Mouse (Mus musculus) thymus, postnatal 36 days (tissue): Measurements from ENCODE around the gene Cryab.

ENCODE experiments used
- DNase-seq, 2 experiments: peaks; one replicate each; pipeline ENCODE4 v3.0.0; 2022; ENCODE audit warnings: mixed read lengths in 2 of 2

The Cryab gene

GRCm38 (mm10) chr9:50751323-50751722 lies at the start of gene Cryab:
Cryab (plus strand) TSS chr9:50751325.
- no peak for DNase-seq

GRCm38 (mm10) chr9:50704907-50705306 lies 46.2 kb upstream of the Cryab start:
- DNase-seq: no peak

GRCm38 (mm10) chr9:50709108-50709507 lies 42.0 kb upstream of the Cryab start:
- DNase-seq: peak in 1 of 2 experiments; percentile 17

DNA sequence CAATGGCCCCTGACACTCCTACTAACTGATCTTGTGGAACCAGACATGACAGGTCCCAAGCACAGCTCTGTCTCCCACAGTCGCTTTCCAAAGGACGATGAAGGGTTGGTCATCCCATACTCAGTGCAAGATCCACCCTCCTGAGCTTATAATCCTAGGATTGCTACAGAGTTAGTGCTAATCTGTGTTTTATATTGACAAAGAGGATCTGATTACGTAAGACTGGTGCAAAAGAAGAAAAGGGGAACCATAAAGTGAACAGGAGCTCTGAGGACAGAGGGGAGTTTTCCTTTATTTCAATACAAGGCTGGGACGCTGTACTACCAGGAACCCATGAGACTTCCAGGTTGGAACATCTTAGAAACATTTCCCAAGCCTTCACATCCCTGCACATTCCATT lies 39.8 kb upstream of the Cryab start:
- no peak for DNase-seq

- DNase-seq: no peak
Measured at GRCm38 (mm10) chr9:50714188-50714587, 36.9 kb upstream of the Cryab start.

- DNase-seq: no peak
Measured at GRCm38 (mm10) chr9:50718878-50719277, 32.2 kb upstream of the Cryab start.

GRCm38 (mm10) chr9:50721061-50721460 lies 30.1 kb upstream of the Cryab start:
- DNase-seq: no peak

DNA sequence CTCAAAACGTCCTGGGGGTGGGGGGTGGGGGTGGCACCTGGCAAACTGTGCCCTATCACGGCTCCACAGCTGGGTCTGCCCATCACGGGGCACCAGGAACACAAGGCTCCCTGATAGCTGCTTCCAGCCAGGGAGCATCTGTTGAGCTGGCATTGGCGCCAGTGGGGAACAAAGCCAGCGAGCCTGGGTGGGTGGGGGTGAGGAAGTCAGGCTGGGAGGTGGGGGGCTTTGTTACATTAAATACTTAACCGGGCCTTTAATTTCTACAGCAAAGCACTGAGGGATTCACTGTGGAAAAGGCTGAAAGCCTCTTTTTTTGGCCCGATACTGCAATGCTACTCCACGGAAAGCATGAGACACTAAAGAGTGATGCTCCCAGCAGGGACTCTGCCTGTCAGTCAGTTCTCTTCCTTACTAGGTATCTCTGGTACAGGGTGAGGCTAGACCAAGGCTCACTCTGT lies 28.6 kb upstream of the Cryab start:
- no peak for DNase-seq

- DNase-seq: no peak
Measured at GRCm38 (mm10) chr9:50723406-50723805, 27.7 kb upstream of the Cryab start.

DNA sequence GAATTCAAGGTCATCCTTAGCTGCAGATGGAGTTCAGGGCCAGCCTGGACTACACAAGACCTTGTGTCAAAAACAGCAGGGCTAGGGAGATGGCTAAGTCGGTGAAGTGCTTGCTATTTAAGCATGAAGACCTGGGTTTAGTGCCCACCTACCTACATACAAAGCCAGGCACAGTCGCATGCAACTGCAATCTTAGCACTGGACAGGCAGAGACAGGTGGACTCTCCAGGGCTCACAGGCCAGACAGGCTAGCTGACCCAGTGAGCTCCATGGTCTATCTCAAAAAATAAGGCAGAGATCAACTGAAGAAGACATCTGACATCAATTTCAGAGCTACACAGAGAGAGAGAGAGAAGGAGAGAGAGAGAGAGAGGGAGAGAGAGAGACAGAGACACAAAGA lies 27.0 kb upstream of the Cryab start:
- DNase-seq: no peak

- no peak for DNase-seq
Measured at GRCm38 (mm10) chr9:50724661-50725330, 26.3 kb upstream of the Cryab start.

- DNase-seq: no peak
Measured at GRCm38 (mm10) chr9:50725921-50726590, 25.1 kb upstream of the Cryab start.

DNA sequence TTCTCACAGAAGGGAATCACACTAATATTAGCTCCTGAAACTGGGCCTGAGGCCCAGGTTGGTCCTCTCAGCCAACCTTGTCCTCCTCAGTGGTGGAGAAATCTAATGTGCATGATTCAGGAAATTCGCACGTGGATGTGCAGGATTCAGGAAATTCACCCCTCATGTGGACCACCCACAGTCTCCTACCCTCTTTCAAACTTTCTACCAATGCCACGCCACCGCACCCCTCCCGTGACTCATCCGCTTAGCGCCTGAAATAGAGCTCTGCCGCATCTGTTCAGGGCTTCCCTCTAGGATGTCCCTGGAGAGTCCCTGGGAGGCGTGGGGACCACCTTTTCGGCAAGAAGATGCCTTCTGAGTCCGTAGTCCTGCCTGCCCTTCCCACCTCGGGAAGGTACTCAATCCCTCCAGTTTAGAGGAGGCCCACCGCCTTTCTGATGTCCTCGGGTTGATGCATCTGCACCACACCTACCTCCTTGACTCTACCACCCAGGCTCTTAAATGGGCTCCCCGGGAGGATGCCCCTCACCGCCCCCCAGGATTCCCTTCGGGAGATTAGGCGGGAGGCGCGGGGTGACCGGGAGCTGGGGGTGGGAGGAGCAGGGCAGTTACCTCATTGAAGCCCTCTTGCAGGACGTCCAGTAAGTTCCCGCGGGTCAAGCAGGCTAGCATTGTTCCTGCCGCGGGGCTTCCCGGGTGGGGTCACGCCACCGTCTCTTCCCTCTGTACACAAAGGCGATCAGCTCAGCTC lies 23.8 kb upstream of the Cryab start:
- no peak for DNase-seq

DNA sequence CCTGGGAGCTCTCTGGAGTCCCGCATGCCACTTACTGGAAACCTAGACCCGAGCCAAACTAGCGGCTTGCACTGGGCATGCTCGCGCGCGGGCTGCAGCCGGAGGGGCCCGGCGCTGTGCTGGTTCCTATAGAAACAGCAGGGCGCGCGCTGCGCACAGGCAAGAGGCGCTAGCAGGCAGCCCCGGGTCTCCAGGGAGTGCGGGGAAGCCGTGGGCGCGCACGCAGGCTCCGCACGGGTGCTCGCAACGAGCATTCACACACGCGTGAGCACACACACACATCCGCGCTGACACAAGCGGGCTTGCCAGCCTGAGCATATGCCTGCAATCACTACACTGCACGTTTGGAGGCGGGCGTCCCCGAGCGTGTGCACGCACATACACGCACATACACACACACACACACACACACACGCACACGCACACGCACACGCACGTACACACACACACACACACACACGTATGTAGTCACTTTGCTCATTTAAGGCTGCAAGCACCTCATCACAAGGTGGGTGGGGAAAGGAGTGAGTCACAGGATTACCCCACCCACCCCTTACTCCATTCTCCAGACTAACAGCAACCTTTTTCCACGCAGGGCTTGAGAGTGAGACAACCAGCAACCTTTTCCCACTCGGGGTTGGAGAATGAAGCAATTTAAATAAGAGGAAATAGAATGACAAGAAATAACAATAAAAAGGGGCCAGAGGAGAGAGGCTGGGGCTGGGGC lies 23.0 kb upstream of the Cryab start:
- peak; percentile 12 to 29 for DNase-seq

DNA sequence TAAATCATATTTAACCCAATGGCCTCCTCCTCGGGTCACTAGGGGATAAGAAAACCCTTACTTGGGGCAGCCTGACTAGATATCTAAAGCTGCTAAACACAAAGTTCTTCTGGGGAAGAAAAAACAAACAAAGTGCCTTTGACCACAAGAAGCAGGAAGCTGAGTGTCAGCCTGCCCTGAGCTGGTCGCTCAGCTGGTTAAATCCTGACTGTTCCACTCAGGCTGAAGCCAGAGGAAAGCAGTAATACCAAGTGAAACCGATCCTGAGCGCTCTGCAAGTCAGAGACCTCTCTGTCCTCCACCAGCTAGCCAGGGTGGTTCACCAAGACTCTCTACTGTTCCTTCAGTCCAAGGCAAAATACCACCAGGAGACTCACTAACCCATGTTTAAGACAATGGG lies 21.5 kb upstream of the Cryab start:
- DNase-seq: no peak

GRCm38 (mm10) chr9:50732560-50732959 lies 18.6 kb upstream of the Cryab start:
- DNase-seq: no peak

DNA sequence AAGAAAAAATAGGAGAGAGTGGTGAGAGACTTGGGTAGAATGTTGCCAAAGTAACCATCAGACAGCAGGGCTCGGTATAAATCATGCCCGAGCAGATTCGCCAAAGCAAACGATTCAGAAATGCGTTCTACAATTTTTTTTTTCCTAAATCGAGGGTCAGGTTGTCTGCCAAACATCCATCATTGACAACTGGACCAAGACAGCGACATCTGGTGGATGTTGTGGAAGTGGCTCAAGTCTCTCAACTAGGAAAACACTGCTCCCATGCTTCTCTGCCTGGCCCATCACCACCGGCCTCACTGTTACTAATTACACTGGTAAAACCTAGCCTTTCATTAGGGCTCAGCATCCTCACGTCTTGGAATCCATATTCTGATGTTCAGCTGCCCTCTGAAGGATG lies 16.1 kb upstream of the Cryab start:
- DNase-seq: no peak

DNA sequence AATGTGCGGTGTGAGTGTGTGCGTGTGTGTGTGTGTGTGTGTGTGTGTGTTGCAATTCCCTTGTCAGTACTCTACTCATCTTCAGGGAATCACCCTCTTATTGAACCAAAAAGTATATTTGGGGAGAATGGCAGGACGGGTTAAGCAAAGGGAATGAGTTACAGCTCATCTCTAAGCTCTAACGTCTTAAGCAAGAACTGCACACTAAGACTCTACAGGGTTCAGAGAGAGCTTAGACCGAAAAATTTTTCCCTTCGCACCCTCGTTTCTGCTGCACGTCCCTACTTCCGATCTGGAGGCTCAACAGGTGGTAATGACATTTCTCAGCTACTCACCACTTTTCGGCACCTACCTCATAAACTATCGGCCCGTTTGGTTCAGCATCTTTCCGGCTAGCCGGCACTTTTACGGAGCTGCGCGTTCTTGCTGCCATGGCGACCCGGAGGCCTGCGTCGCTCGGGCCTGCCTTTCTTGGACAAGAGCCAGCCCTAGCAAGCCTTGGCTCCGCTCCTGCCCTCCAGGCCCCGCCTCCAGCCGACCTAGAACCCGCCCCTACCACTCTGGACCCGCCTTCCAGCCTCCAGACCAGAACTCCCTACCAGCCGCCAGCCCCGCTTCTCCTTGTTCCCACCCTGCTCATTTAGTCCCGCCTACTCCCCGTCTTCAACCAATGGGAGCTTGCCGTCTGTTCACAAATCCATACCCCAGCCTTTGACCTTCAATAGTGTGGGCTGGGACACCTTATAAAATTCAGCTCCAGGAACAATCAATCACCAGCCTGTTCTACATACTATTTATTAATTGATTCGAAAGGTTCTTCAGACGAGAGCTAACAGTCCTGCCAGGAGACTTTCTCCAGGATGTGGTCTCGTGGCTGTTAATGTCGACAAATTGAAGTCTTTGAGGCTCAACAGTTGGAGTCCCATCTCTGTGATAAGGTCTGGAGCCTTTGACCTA lies 11.9 kb upstream of the Cryab start, which contains the start of gene Dixdc1:
Gene Dixdc1 (minus strand): TSS at position 604 of the 957 bp plus-strand sequence.
- peak; percentile 79 to 85 for DNase-seq

- DNase-seq: no peak
Measured at GRCm38 (mm10) chr9:50740867-50741784, 10.0 kb upstream of the Cryab start.

DNA sequence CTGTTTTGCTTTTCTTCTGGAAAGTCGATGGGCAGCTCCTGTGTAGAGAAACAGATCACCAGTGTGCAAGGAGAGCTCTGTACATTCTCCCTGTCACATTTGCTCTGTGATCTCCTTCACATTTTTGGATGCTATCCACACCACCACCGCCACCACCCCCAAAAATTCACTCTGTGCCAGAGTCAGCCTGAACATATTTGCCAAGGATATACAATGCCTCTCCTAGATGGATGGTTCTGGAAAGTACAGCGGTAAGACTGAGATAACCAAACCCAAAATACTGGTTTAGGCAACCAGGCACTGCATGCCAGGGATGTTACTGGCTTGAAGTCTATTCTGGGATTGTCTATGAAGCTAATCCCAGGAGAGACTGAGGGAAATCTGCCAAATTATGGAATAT lies 8.9 kb upstream of the Cryab start:
- no peak for DNase-seq

GRCm38 (mm10) chr9:50742744-50743143 lies 8.4 kb upstream of the Cryab start:
- no peak for DNase-seq
